Mouse (Mus musculus) thymus, adult 2 months (tissue): ENCODE data around the gene Adgrg2.

ENCODE experiments used
- CTCF ChIP-seq: fragments of 200-500 bp; IDR thresholded peaks from 2 replicates; pipeline ENCODE4 v1.5.1; 2012; ENCODE audit warnings: mild to moderate bottlenecking, control low read depth, low read length, moderate library complexity, borderline replicate concordance; ENCODE audit not compliant: control insufficient read depth, poor library complexity, insufficient read depth; ENCODE audit errors: extremely low read depth
- POLR2A ChIP-seq: fragments of 200-500 bp; IDR thresholded peaks from 2 replicates; pipeline ENCODE4 v1.6.1; 2012; ENCODE audit warnings: mild to moderate bottlenecking, low read length, control low read depth, moderate library complexity; ENCODE audit not compliant: control insufficient read depth, poor library complexity, insufficient read depth; ENCODE audit errors: extremely low read depth

GRCm38 (mm10) chrX:160471257-160471786 is 80.8 kb downstream of the Adgrg2 start:
- TF ChIP-seq CTCF (no peak), POLR2A (no peak)
